Mouse (Mus musculus): ENCODE measurements around the gene Ppt2. TPM values are rescaled to one million over a fixed set of nuclear protein-coding genes. Genes with fewer than 3 reads are reported as not detected.

The Ppt2 gene
- polyA plus RNA-seq, 1 experiment from 2014 or later = 39.1 TPM

DNA sequence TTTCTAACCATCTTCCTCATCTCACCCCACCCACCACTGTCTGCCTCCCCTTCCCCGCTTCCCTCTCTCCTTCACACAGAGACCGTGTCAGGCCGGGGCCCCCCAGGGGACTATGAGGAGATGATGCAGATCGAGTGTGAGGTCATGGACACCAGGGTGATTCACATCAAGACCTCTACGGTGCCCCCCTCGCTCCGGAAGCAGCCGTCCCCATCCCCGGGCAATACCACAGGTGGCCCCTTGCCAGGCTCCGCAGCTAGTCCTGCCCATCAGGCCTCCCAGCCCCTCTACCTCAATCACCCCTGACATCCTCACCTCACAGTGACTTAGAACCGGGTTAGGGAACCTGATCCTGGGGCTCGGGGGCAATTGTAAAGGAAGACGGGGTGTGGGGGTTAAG lies 26.1 kb upstream of the Ppt2 start:
- WGBS = 88% methylated on average over 13 of the region's 13 CpGs
- Histone ChIP-seq H3K27ac (no peak overlapping the region), H3K27me3 (peaks cover 19% of the 10 kb centered on the region; the same call in 1 of the 2 replicates), H3K9me3 (replicated peaks) (no peaks in the 10 kb centered on the region), H3K9ac (no peak overlapping the region), H3K4me2 (no peak overlapping the region), H3K36me3 (peaks cover 53% of the 10 kb centered on the region), H3K4me3 (replicated peaks) (no peak overlapping the region), H3K4me1 (peaks cover 27% of the 10 kb centered on the region)
- ATAC-seq (replicated peaks; ENCODE audit: low FRiP score) = no peak

DNA sequence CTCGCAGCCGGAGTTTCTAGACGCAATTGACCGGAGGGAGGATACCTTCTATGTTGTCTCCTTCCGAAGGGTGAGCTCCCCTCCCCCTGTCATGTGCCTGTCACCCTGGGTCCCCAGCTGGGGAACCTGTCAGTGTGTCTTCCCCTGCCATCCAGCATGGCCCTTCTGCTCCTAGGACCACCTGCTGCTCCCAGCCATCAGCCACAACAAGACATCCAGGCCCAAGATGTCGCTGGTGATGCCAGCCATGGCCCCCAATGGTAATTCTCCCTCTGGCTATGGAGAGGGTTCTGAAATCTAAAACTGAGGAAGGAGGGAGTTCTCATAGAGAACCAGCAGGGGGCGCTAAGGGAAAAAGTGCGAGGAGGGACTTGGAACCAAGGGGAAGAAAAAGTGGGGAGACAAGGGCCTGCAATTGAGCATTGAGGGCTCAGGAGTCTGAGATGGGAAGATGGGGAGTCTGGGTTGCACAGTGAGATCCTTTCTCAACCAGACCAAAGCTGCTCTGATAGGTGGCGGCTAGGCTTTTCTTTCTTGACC lies 25.5 kb upstream of the Ppt2 start:
- no peaks in the 10 kb centered on the region for H3K9me3 ChIP-seq (replicated peaks)
- no peak overlapping the region for H3K4me2 ChIP-seq
- H3K27ac ChIP-seq = no peak overlapping the region
- H3K4me3 ChIP-seq (replicated peaks) = no peak overlapping the region
- H3K9ac ChIP-seq = no peak overlapping the region
- peaks cover 13% of the 10 kb centered on the region; the same call in 1 of the 2 replicates for H3K27me3 ChIP-seq
- no peak for ATAC-seq (replicated peaks; ENCODE audit: low FRiP score)
- WGBS = 66% methylated on average over 9 of the region's 9 CpGs
- peaks cover 29% of the 10 kb centered on the region for H3K4me1 ChIP-seq
- peaks cover 59% of the 10 kb centered on the region for H3K36me3 ChIP-seq

DNA sequence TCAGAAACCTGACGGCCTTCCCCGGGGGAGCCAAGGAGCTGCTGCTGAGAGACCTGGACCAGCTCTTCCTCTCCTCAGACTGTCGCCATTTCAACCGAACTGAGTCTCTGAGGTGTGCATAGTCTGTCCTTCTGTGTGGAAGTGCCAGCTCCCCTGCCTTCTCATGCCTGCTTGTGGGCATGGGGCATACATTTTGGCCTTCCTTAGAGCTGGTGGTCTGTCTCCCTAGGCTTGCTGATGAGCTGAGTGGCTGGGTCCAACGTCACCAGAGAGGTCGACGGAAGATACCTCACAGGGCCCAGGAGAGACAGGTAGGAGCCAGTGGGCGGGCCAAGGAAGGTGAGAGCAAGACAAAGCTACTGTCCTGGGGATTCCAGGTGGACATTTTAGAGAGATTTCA lies 24.7 kb upstream of the Ppt2 start:
- no peak overlapping the region for H3K9ac ChIP-seq
- H3K4me2 ChIP-seq = no peak overlapping the region
- H3K4me3 ChIP-seq (replicated peaks) = no peak overlapping the region
- ATAC-seq (replicated peaks; ENCODE audit: low FRiP score) = no peak
- no peak overlapping the region for H3K27ac ChIP-seq
- H3K4me1 ChIP-seq = peaks cover 38% of the 10 kb centered on the region
- 0 out of 2 replicates have a peak, but pooled peaks cover 7% of the 10 kb centered on the region for H3K27me3 ChIP-seq
- 86% methylated on average over 8 of the region's 8 CpGs for WGBS
- peaks cover 59% of the 10 kb centered on the region for H3K36me3 ChIP-seq
- no peaks in the 10 kb centered on the region for H3K9me3 ChIP-seq (replicated peaks)

DNA sequence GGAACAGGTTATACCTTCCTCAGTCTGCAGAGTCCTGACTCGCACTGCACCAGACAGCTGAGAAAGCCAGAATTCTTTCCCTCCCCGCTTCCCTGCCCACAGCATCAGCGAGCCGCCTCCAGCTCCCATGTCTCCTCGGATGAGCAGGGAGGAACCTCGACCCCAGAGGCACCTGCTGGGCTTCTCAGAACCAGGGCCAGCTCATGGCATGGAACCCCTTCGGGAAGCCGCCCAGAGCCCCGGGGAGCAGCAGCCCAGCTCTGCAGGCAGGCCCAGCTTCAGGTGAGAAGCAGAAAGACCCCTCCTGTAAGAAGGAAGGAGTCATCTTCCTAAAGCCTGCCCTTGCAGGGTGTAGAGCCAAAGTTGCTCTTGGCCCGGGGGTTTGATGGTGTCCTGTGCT lies 24.2 kb upstream of the Ppt2 start:
- no peak for ATAC-seq (replicated peaks; ENCODE audit: low FRiP score)
- Histone ChIP-seq H3K9me3 (replicated peaks) (no peaks in the 10 kb centered on the region), H3K36me3 (peaks cover 59% of the 10 kb centered on the region), H3K9ac (no peak overlapping the region), H3K27me3 (0 out of 2 replicates have a peak, but pooled peaks cover 3% of the 10 kb centered on the region), H3K27ac (no peak overlapping the region), H3K4me3 (replicated peaks) (no peak overlapping the region), H3K4me1 (peaks cover 42% of the 10 kb centered on the region), H3K4me2 (no peak overlapping the region)
- 87% methylated on average over 10 of the region's 10 CpGs for WGBS

DNA sequence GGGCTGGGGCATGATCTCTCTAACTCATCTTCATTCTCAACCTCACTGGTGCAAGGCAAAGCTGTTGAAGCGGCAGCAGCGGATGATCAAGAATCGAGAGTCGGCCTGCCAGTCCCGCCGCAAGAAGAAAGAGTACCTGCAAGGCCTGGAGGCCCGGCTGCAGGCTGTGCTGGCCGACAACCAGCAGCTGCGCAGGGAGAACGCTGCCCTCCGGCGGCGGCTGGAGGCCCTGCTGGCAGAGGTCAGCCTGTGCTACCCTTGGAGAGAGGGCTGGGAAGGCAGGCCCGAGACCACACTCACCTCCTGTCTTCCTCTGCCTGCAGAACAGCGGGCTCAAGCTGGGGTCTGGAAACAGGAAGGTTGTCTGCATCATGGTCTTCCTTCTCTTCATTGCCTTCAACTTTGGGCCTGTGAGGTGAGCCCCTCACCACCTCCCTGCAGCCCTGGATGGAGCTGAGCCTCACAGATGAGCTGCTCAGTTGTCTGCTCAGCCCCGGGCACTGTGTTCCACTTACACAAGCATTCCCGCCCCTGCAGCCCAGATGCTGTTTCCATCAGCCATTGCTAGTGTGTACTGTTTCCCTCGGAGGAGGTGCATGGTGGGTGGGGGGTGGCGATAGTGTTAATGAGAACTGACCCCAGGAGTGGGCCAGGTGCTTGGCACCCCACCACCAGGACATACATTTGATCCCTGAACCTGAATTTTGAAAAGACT lies 23.4 kb upstream of the Ppt2 start:
- ATAC-seq (replicated peaks; ENCODE audit: low FRiP score) = no peak
- Histone ChIP-seq H3K36me3 (peaks cover 59% of the 10 kb centered on the region), H3K9ac (no peak overlapping the region), H3K27me3 (no peaks in the 10 kb centered on the region), H3K4me1 (peaks cover 44% of the 10 kb centered on the region), H3K9me3 (replicated peaks) (no peaks in the 10 kb centered on the region), H3K4me3 (replicated peaks) (no peak overlapping the region), H3K27ac (no peak overlapping the region), H3K4me2 (no peak overlapping the region)
- WGBS = 49% methylated on average over 19 of the region's 19 CpGs

DNA sequence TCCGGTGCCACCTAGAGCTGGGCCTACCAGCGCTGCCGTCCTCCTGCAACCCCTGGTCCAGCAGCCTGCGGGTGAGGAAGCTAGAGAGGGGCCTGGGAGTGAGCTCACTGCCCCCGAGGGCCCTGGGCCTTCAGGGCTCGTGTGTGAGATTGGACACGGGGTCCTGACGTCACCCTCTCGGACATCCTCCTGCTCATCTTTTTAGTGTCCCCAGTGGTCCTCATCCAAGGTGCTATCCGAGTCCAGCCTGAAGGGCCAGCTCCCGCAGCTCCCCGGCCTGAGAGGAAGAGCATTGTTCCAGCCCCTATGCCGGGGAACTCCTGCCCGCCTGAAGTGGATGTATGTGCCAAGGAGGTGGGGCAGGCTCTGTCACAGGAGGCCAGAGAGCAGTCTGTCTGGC lies 22.5 kb upstream of the Ppt2 start:
- no peak overlapping the region for H3K4me3 ChIP-seq (replicated peaks)
- no peak overlapping the region for H3K4me2 ChIP-seq

DNA sequence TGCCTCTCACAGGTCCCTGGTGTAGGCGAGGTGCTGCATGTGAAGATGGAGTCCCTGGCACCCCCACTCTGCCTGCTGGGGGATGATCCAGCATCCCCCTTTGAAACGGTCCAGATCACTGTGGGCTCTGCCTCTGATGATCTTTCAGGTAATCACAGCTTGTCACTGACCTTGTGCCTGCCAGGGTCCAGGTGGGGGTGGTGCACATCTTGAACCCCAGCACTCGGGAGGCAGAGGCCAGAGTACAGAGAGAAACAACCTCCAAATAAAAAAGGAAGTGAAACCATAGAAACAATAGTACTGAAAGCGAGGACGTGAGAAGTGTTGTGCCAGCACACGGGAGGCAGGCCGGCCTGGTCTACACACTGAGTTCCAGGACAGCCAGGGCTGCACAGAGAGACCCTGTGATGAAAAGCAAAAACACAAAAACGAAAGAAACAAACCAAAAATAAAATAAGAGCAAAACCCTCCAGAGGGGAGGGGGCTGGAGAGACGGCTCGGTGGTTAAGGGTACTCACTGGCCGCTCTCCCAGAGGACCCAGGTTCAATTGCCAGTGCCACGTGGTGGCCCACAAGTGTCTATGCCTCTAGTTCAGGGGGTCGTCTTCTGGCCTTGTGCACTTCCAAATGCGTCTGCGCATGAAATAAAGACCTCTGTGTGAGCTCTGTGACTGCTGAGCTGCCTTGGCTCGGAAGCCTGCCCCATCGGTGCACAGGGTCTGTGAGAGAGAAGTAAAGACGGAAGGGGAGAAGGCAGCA lies 21.0 kb upstream of the Ppt2 start:
- Histone ChIP-seq H3K9me3 (replicated peaks) (no peaks in the 10 kb centered on the region), H3K9ac (no peak overlapping the region), H3K27me3 (no peaks in the 10 kb centered on the region), H3K4me2 (no peak overlapping the region), H3K4me3 (replicated peaks) (no peak overlapping the region), H3K4me1 (peaks cover 40% of the 10 kb centered on the region), H3K36me3 (peaks cover 54% of the 10 kb centered on the region), H3K27ac (no peak overlapping the region)
- whole genome bisulfite sequencing = 91% methylated on average over 18 of the region's 18 CpGs
- no peak for ATAC-seq (replicated peaks; ENCODE audit: low FRiP score)

More for the DNA sequence above, 22.5 kb upstream of the Ppt2 start:
- H3K9ac ChIP-seq = no peak overlapping the region
- H3K27ac ChIP-seq = no peak overlapping the region
- peaks cover 59% of the 10 kb centered on the region for H3K36me3 ChIP-seq
- ATAC-seq (replicated peaks; ENCODE audit: low FRiP score) = no peak
- H3K9me3 ChIP-seq (replicated peaks) = no peaks in the 10 kb centered on the region
- peaks cover 44% of the 10 kb centered on the region for H3K4me1 ChIP-seq
- 90% methylated on average over 14 of the region's 14 CpGs for WGBS
- no peaks in the 10 kb centered on the region for H3K27me3 ChIP-seq

DNA sequence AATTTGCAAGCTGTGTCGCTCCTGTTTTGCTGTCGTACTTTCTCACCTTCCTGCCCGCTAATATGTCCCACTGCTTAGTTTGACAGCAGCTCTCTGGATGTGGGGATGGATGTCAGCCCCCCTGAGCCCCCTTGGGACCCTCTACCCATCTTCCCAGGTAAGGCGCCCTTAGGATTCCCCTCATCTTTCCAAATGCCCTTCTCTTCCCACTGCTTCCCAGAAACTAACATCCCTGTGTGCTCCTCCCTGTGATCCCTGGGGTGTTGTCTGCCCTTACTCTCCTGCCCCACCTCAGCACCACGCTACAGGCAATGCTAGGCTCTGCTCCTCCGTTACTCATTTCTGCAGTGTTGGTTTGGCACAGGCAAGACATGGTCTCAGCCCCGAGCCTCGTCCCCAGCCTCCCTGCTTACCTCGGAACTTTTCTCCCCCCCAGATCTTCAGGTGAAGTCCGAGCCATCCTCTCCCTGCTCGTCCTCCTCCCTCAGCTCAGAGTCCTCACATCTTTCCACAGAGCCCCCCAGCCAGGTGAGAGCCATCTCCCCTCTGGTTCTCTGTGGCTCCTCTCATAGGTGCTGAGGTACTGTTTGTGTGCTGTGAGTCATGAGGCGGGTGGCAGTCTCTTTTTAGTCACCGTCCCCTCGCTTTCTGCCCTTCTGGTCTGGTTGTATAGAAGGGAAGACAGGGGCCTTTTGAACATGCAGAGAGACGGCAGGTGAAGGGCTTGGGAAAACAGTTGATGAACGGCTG lies 20.0 kb upstream of the Ppt2 start:
- Histone ChIP-seq H3K4me2 (peak overlapping the region; percentile 84), H3K27me3 (no peaks in the 10 kb centered on the region), H3K4me3 (replicated peaks) (peak overlapping the region; percentile 85), H3K36me3 (peaks cover 44% of the 10 kb centered on the region), H3K9ac (peak overlapping the region; percentile 84; the same call in 1 of the 2 replicates), H3K9me3 (replicated peaks) (no peaks in the 10 kb centered on the region), H3K27ac (no peak overlapping the region), H3K4me1 (peaks cover 41% of the 10 kb centered on the region)
- 76% methylated on average over 16 of the region's 16 CpGs for WGBS
- no peak for ATAC-seq (replicated peaks; ENCODE audit: low FRiP score)

DNA sequence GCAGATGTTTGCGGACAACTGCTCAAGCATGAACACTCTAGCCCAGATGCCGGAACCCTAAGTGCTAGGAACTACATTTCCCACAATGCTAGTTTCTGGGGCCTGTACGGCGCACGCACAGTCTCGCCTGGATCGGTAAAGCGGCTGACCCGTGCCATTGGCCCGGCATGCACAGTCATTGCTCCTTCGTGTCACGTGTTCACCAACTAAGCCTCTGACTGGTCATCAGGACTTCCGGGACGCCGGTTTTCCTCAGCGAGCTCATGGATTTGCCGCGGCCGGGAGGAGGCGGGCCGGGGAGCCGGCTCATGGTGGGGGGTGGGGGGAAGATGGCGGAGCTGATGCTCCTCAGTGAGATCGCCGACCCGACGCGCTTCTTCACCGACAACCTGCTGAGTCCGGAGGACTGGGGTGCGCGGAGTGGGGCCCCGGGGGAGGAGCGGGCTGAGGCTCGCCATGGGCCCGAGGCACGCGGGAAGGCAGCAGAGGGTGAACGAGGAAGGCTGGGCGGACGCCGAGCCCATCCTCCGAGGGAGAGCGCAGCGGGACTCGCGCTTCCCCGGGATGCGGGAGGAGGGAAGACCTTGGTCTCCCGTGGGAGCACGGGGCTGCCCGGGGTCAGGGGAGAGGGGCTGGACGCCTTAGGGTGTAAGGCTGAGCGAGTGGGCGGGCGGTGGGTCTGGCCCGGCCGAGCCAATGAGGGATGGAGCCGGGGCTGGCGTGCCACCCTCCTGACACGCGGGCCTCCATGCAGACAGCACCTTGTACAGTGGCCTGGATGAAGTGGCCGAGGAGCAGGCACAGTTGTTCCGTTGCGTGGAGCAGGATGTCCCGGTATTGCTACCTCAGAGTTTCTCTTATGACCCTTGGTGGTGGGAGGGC lies 18.8 kb upstream of the Ppt2 start, which contains the start of gene Atf6b:
Gene Atf6b (plus strand): TSS at position 241 of the 882 bp plus-strand sequence.
- under 1% methylated on average over 66 of the region's 66 CpGs for WGBS
- peak within 1 kb of the TSS; percentile 84 for H3K9ac ChIP-seq
- peak within 1 kb of the TSS; percentile 85 for H3K4me3 ChIP-seq (replicated peaks)
- peak within 1 kb of the TSS; percentile 84 for H3K4me2 ChIP-seq
- peaks cover 33% of the 10 kb centered on the region for H3K36me3 ChIP-seq
- peak within 1 kb of the TSS; percentile 70 for H3K27ac ChIP-seq
- peak; percentile 97 for ATAC-seq (replicated peaks; ENCODE audit: low FRiP score)
- no peaks in the 10 kb centered on the region for H3K9me3 ChIP-seq (replicated peaks)
- H3K27me3 ChIP-seq = no peaks in the 10 kb centered on the region
- H3K4me1 ChIP-seq = peaks cover 41% of the 10 kb centered on the region

DNA sequence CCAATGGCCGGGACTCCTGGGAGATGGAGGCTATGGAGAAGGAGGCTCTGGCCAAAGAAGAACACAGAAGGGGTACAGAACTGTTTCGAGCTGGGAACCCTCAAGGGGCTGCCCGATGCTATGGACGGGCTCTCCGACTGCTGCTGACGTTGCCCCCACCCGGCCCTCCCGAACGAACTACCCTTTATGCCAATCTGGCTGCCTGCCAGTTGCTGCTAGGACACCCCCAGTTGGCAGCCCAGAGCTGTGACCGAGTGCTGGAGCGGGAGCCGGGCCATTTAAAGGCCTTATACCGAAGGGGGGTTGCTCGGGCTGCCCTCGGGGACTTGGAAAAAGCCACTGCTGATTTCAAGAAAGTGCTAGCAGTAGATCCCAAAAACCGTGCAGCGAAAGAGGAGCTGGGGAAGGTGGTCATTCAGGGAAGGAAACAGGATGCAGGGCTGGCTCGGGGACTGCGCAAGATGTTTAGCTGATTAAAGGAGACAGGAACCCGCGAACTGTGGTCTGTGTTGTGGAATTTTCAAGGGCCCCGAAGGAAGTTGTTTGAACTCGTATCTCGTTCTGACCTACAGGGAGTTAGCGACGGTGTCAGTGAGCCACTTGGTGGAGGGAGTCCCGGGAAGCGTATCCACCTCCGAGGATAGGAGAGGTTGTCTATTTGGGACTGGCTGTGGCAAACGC lies 17.7 kb upstream of the Ppt2 start:
- H3K9me3 ChIP-seq (replicated peaks) = no peaks in the 10 kb centered on the region
- ATAC-seq (replicated peaks; ENCODE audit: low FRiP score) = no peak
- peaks cover 22% of the 10 kb centered on the region for H3K36me3 ChIP-seq
- H3K4me2 ChIP-seq = peak overlapping the region; percentile 73
- H3K27ac ChIP-seq = peak overlapping the region; percentile 0; the same call in 1 of the 2 replicates
- 90% methylated on average over 30 of the region's 30 CpGs for WGBS
- H3K4me3 ChIP-seq (replicated peaks) = peak overlapping the region; percentile 85; the same call in 1 of the 2 replicates
- H3K9ac ChIP-seq = no peak overlapping the region
- peaks cover 47% of the 10 kb centered on the region for H3K4me1 ChIP-seq
- no peaks in the 10 kb centered on the region for H3K27me3 ChIP-seq

Measured in kidney, embryonic 15.5 days (tissue).